Mouse (Mus musculus): ENCODE results near the gene Tnfaip2. TPM values are rescaled to one million over a fixed set of nuclear protein-coding genes. Genes with fewer than 3 reads are reported as not detected.

Gene Tnfaip2
- polyA plus RNA-seq, 1 experiment from 2014 or later, result 17.0 TPM

DNA sequence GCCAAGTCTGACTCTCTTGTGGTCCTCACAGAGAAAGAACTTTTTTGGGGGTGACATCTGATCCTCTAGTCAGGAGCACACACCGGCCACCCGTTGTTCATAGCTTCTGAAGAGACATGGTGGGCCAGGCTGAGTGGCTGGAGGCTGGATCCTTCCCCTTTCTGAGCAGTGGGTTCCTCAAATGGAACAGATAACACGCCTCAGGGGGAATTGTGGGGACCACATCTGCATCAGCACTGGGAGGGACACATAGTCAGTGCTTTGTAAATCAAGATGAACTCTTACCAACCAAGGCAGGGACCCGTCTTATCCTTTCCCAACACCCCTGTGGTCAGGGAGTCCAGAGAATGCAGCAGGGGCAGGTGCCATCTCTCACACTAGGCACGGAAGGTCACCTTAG lies 22.4 kb upstream of the Tnfaip2 start:
- no peak for DNase-seq (ENCODE audit: low spot score)
- no peak for TF ChIP-seq EP300 (IDR thresholded peaks at IDR 0.05)
- TF ChIP-seq CTCF (IDR thresholded peaks at IDR 0.05), result no peak
- H3K9ac ChIP-seq (replicated peaks; ENCODE audit: low read depth), result no peak overlapping the region
- H3K27ac ChIP-seq (ENCODE audit: low read length), result no peak overlapping the region
- ATAC-seq, result no peak
- peaks cover 25% of the 10 kb centered on the region for H3K27me3 ChIP-seq (replicated peaks; ENCODE audit: insufficient read depth, low read length)
- H3K4me3 ChIP-seq (ENCODE audit: low read depth, low read length), result no peak overlapping the region
- H3K4me2 ChIP-seq (replicated peaks; ENCODE audit: low read depth, low read length), result no peak overlapping the region
- H3K9me3 ChIP-seq (ENCODE audit: low read length), result no peaks in the 10 kb centered on the region
- H3K4me1 ChIP-seq (ENCODE audit: insufficient read depth, low read depth, low read length), result no peaks in the 10 kb centered on the region; the same call in 1 of the 2 replicates
- no peaks in the 10 kb centered on the region for H3K36me3 ChIP-seq (ENCODE audit: insufficient read depth, low read length)
- 79% methylated on average over 5 of the region's 5 CpGs for WGBS

DNA sequence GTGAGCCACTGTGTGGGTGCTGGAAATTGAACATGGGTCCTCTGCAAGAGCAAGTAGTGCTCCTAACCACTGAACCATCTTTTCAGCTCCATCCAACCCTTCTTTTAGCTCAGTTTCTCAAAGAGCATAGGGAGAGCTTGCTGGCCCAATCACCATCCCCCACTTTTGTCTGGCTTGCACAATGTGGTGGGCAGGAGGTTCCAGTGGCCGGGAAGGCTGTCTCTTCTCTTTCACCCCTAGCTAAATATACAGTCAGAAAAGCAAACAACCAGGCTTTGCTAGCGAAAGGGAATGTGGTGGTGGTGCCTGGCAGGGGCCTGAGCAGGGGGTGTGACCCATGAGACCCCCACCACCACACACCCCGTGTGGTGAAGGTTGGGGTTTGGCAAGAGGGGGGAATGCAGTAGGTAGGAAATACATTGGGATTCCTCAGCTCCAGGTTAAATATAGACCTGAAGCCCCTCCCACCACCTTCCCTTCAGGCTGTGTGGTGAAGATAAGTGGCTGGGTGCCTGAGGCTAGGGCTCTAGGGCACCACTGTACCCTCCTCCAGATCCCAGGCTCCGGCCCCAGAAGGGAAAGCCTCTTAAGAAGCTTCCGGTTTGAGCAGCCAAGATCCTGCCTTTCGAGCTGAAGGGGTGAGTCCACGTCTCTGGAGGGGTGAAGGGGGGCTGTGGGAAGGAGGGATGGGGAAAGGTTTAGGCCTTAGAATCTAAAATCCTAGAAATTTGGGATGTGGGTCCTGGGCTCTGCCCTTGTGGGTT lies 21.1 kb upstream of the Tnfaip2 start:
- H3K27me3 ChIP-seq (replicated peaks; ENCODE audit: insufficient read depth, low read length), result peaks cover 32% of the 10 kb centered on the region
- no peak overlapping the region for H3K4me2 ChIP-seq (replicated peaks; ENCODE audit: low read depth, low read length)
- H3K4me3 ChIP-seq (ENCODE audit: low read depth, low read length), result no peak overlapping the region
- H3K9ac ChIP-seq (replicated peaks; ENCODE audit: low read depth), result no peak overlapping the region
- no peaks in the 10 kb centered on the region for H3K9me3 ChIP-seq (ENCODE audit: low read length)
- peak; percentile 67 for DNase-seq (ENCODE audit: low spot score)
- WGBS, result 21% methylated on average over 7 of the region's 7 CpGs
- H3K27ac ChIP-seq (ENCODE audit: low read length), result 0 out of 2 replicates have a peak overlapping the region, but pooled peaks have one; percentile 5
- H3K36me3 ChIP-seq (ENCODE audit: insufficient read depth, low read length), result no peaks in the 10 kb centered on the region
- ATAC-seq, result peak; percentile 14; the same call in 1 of the 2 replicates
- TF ChIP-seq CTCF (IDR thresholded peaks at IDR 0.05) (no peak), EP300 (IDR thresholded peaks at IDR 0.05) (no peak)
- no peaks in the 10 kb centered on the region; the same call in 1 of the 2 replicates for H3K4me1 ChIP-seq (ENCODE audit: insufficient read depth, low read depth, low read length)

DNA sequence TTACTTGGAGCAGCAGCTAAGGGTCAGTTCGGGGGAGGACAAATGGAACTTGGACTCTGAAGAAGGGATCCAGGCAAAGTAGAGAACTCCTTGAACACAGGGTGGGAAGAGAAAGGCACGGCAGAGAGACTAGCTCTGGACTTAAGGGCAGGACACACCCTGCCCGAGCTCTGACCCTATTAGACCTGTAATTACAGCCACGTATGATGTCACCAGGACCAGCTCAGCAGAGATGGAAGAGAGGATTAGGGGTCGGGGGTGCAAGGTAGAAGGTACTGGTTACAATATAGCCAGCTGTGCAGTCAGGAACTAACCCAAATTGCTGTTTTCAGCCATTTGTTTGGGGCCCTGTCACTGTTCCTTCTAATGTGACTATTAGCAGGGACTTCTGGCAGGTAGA lies 19.4 kb upstream of the Tnfaip2 start:
- TF ChIP-seq CTCF (IDR thresholded peaks at IDR 0.05) (no peak), EP300 (IDR thresholded peaks at IDR 0.05) (no peak)
- DNase-seq (ENCODE audit: low spot score), result no peak
- no peak for ATAC-seq
- Histone ChIP-seq H3K36me3 (ENCODE audit: insufficient read depth, low read length) (no peaks in the 10 kb centered on the region), H3K27ac (ENCODE audit: low read length) (no peak overlapping the region), H3K9ac (replicated peaks; ENCODE audit: low read depth) (no peak overlapping the region), H3K4me2 (replicated peaks; ENCODE audit: low read depth, low read length) (no peak overlapping the region), H3K4me1 (ENCODE audit: insufficient read depth, low read depth, low read length) (no peaks in the 10 kb centered on the region; the same call in 1 of the 2 replicates), H3K9me3 (ENCODE audit: low read length) (no peaks in the 10 kb centered on the region), H3K27me3 (replicated peaks; ENCODE audit: insufficient read depth, low read length) (peaks cover 32% of the 10 kb centered on the region), H3K4me3 (ENCODE audit: low read depth, low read length) (no peak overlapping the region)
- WGBS, result 75% methylated on average over 5 of the region's 5 CpGs

DNA sequence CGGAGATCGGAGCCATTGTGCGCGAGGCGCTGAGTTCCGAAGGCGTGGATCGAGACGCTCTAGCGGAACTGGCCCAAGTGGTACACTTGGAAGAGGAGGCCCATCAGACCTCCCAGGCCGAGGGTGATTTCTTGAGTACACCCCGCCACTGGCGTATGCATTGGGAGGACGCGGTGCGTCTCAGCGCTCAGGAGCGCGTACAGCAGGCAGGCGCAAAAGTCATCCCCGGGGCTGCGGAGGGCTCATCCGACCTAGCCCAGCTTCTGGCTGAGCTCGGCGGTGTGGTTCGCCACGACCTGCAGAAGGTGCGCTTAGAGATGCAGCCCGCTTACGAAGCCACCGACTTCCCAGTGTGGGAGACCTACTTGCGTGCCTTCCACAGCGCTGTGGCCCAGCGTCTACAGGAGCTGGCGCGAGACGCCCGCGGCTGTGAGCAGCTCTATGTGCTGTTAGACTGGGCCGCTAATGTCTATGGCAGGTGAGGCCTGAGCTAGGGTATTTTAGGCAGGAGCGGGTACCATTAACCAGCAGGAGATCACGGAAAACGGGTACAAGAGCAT lies 18.6 kb upstream of the Tnfaip2 start:
- ATAC-seq, result no peak

DNA sequence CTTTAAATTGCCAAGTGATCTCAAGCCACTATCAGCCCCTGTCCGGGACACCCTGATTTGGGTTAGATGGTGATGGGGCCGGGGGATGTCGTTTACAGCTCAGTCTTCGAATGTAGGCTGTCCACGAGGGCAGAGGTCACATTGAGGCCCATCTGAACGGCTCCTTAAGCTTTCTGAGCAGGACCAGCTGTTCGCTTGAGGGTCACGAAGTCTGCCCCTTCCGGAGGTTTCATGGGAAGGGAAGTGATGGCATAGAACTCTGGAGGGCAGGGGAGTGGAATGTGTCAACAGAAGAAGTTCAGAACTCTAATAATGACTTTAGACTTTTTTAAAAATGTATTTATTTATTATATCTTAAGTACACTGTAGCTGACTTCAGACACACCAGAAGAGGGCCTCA lies 17.7 kb upstream of the Tnfaip2 start:
- H3K9me3 ChIP-seq (ENCODE audit: low read length), result no peaks in the 10 kb centered on the region
- no peak overlapping the region for H3K27ac ChIP-seq (ENCODE audit: low read length)
- TF ChIP-seq EP300 (IDR thresholded peaks at IDR 0.05) (no peak), CTCF (IDR thresholded peaks at IDR 0.05) (no peak)
- DNase-seq (ENCODE audit: low spot score) (peak; percentile 52), ATAC-seq (peak; percentile 14; the same call in 1 of the 2 replicates)
- H3K36me3 ChIP-seq (ENCODE audit: insufficient read depth, low read length), result no peaks in the 10 kb centered on the region
- H3K27me3 ChIP-seq (replicated peaks; ENCODE audit: insufficient read depth, low read length), result peaks cover 36% of the 10 kb centered on the region
- WGBS, result 21% methylated on average over 9 of the region's 9 CpGs
- H3K9ac ChIP-seq (replicated peaks; ENCODE audit: low read depth), result no peak overlapping the region
- H3K4me3 ChIP-seq (ENCODE audit: low read depth, low read length), result no peak overlapping the region
- H3K4me2 ChIP-seq (replicated peaks; ENCODE audit: low read depth, low read length), result no peak overlapping the region
- peaks cover 4% of the 10 kb centered on the region for H3K4me1 ChIP-seq (ENCODE audit: insufficient read depth, low read depth, low read length)

More for the DNA sequence above, 18.6 kb upstream of the Tnfaip2 start:
- Histone ChIP-seq H3K9ac (replicated peaks; ENCODE audit: low read depth) (no peak overlapping the region), H3K36me3 (ENCODE audit: insufficient read depth, low read length) (no peaks in the 10 kb centered on the region), H3K4me1 (ENCODE audit: insufficient read depth, low read depth, low read length) (no peaks in the 10 kb centered on the region), H3K4me3 (ENCODE audit: low read depth, low read length) (no peak overlapping the region), H3K4me2 (replicated peaks; ENCODE audit: low read depth, low read length) (no peak overlapping the region), H3K27me3 (replicated peaks; ENCODE audit: insufficient read depth, low read length) (peaks cover 35% of the 10 kb centered on the region), H3K9me3 (ENCODE audit: low read length) (no peaks in the 10 kb centered on the region), H3K27ac (ENCODE audit: low read length) (no peak overlapping the region)
- no peak for TF ChIP-seq CTCF (IDR thresholded peaks at IDR 0.05)
- no peak for TF ChIP-seq EP300 (IDR thresholded peaks at IDR 0.05)
- no peak for DNase-seq (ENCODE audit: low spot score)
- 23% methylated on average over 43 of the region's 43 CpGs for WGBS

DNA sequence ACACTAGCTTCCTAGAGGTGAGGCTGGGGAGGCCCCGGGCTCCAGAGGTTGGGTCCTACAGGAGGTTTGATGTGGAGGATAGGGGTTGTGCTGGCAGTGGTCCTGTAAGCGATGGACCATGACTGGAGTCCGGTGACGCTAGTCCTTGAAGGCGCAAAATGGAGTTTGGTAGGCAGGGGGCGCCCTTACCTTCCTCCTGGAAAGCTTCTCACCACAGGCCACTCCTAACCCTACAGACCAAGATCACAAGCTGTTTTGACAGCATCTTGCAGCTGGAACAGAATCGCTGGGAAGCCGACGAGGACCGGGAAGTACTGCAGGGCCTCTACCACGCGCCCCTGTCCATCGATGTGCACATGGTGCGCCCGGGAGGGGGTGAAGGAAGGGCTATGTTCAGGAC lies 17.0 kb upstream of the Tnfaip2 start:
- no peak overlapping the region for H3K4me3 ChIP-seq (ENCODE audit: low read depth, low read length)
- peak; percentile 90 for DNase-seq (ENCODE audit: low spot score)
- H3K9ac ChIP-seq (replicated peaks; ENCODE audit: low read depth), result no peak overlapping the region
- no peaks in the 10 kb centered on the region for H3K9me3 ChIP-seq (ENCODE audit: low read length)
- H3K27ac ChIP-seq (ENCODE audit: low read length), result no peak overlapping the region
- H3K4me1 ChIP-seq (ENCODE audit: insufficient read depth, low read depth, low read length), result peaks cover 11% of the 10 kb centered on the region
- 6% methylated on average over 14 of the region's 15 CpGs for WGBS
- no peaks in the 10 kb centered on the region for H3K36me3 ChIP-seq (ENCODE audit: insufficient read depth, low read length)
- no peak overlapping the region for H3K4me2 ChIP-seq (replicated peaks; ENCODE audit: low read depth, low read length)
- peak; percentile 46 for ATAC-seq
- TF ChIP-seq CTCF (IDR thresholded peaks at IDR 0.05), result peak; percentile 90
- no peak for TF ChIP-seq EP300 (IDR thresholded peaks at IDR 0.05)
- H3K27me3 ChIP-seq (replicated peaks; ENCODE audit: insufficient read depth, low read length), result peaks cover 43% of the 10 kb centered on the region

Measured in lung, postnatal 0 days (tissue).